Mouse (Mus musculus) forelimb bud, embryonic 11.5 days (tissue): Measurements from ENCODE around the gene Ak7.

Experiments
- DNase-seq: peaks from one replicate; pipeline ENCODE4 v3.0.0-alpha.2; 2012; ENCODE audit warnings: low read depth, low spot score

Ak7 gene

DNA sequence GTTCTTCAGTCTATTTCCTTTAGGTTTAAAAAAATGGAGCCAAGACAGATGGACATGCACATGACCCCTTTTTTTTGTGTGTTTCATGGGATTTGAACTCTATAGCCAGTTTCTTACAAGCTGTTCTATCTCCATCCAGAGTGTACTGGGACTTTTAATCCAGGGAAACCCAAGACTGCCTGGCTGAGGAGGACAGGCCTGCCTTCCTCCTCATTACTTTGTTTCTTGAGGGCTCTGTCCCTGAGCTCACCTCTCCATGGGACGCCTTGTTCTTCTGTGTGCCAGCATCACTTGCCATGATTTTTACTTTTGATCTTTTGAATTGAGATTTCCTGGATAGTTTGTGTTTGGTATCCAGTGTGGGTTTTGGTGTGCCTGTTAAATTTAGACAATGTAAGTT lies 80.3 kb downstream of the Ak7 start:
- no peak for DNase-seq

DNA sequence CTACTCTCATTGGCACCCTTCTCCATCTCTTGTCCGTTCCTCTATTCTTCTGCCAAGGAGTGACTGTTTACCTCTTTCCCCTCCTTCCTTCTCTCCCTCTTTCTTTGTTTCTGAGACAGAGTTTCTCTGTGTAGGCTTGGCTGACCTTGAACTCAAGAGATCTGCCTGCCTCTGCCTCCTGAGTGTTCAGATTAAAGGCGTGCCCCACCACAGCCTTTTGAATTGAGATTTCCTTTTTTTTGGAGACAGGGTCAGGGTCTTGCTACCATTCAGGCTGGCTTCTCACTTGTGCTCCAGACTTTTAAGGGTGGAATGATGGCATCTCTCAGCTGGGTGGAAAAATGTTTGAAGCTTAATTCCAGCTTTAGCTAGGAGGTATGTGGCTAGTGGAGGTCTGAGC lies 81.8 kb downstream of the Ak7 start:
- DNase-seq = no peak

DNA sequence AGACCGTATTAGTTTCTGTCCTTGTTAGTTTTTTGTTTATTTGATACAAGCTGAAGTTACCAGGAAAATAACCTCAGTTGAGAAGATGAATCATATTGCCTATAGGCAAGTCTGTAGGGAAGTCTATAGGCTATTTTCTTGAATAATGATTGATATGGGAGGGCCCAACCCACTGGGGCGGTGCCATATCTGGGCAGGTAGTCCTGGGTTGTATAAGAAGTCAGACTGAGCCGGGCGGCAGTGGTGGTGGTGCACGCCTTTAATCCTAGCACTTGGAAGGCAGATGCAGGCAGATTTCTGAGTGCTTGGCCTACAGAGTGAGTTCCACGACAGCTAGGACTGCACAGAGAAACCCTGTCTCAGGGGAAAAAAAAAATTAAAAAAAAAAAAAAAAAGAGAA lies 84.1 kb downstream of the Ak7 start:
- DNase-seq = no peak

DNA sequence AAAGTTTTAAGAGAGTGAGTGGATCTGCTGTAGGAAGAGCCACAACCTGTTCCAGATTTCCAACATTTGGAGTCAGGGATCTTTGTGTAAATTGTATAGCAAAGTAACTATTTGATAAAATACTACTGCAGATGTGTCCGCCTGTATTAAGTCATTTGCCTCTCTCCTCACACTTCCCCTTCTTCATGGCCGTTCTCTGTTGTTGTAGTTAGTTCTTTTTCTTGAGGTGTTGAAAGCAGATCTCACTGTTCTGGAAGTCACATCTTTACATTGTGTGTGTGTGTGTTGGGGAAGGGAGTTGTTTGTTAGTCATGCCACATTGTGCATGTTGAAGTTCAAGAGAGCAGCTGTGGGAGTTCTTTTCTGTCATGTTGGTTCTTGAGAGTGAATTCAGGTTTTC lies 89.1 kb downstream of the Ak7 start:
- no peak for DNase-seq

DNA sequence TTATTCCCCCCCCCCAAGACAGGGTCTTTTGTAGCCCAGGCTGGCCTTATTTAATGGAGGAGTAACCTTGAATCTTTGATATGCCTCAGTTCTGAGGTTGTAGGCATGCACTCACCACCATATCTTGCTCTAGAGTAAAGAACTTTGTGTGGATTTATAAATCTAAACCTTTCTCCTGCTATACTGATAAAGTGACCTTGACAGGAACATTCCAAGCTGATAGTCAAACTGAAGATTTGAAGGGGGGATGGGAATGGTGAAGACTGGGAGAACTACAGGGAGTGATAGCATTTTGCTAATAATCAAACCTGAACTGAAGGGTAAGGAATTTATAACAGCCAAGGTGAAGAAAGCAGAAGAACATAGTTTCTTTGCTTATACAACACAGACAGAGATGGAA lies 92.2 kb downstream of the Ak7 start:
- DNase-seq = no peak

DNA sequence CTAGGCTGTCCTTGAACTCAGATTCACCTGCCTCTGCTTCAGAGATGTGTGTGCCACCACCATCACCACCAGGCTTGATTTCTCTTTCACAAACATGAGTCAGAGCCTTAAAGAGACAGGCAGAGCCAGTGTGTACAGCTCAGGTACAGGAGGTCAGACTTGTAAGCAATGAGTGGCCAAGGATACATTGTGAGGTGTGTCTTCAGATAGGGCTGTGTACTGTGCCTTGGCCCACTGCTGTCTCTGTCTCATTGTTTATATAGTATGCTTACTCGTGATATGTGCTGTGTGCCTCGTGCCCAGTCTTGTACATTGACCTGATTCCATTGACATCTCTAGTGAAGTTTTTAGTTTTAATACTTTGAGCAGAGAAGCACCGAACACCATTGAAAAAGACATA lies 100.0 kb downstream of the Ak7 start:
- DNase-seq = no peak

DNA sequence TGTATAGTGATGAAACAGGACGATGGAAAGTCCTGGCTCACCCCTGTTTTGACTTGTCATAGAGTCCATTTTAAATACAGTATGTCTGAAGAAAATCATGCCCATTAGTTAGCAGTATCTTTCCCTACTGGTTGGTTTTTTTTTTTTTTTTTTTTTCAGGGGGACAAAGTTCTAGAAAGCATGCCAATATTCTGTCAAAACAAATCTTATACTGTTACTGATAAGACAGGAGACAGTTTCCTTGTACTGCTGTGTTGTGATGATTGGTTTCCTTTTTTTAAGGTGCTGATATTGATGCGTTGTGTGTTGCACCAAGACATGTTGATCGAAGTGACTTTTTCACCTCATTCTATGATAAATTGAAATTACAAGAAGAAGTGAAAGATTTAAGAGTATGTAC lies 100.4 kb downstream of the Ak7 start:
- no peak for DNase-seq

DNA sequence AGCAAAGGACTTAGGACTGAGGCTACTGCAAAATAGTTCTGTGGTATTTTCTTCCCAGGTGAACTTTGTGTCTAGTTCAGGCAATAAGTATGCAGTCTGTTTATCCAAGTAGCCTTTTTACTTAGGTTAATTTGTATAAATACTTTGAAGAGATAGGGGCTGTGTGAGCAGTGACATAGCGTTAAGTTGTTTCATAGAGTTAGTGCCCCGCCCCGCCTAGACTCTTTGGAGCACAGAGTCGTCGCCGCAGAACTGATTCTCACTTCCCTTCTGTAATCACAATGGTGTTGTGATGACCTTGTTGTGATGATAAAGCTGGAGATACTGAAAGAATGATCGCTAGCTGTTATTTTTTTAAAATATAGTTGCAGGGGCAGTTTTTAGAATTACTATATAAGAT lies 101.6 kb downstream of the Ak7 start:
- no peak for DNase-seq

DNA sequence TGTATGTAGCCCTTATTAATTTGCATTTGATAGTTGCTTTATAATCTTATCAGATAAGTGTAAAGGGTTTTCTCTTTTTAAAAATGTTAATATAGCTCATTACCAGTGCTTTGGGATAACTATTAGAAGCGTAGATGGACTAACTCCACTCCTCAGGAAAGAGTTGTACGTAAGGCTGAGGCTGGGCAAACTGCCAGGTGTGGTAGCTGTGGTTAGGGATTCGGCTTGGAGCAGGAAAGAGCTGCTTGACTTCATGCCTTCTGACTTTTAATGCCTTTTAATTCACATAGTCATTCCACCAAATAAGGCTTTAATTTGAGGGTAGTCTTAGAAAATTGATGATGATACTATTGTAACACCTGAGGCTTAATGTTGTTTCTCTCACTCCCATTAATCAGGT lies 103.2 kb downstream of the Ak7 start:
- DNase-seq = no peak

DNA sequence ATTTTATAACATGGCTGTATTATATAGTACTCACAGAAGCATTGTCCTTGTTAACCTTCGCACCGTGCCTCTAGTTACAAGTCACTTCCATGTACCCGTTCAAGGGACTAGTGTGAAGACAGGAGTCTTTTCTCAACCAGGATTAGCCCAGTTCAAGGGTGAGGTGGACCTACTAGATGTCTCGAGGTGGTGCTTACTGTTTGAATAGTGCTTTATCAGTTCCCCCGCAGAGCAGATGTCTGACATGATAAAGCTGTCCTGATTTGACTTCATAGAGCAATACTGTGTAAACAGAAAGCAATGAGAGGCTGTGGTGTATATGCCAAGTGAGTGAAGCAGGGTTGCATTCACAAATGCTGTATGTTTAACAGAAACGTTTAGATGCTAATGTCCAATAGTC lies 104.8 kb downstream of the Ak7 start:
- DNase-seq = no peak

DNA sequence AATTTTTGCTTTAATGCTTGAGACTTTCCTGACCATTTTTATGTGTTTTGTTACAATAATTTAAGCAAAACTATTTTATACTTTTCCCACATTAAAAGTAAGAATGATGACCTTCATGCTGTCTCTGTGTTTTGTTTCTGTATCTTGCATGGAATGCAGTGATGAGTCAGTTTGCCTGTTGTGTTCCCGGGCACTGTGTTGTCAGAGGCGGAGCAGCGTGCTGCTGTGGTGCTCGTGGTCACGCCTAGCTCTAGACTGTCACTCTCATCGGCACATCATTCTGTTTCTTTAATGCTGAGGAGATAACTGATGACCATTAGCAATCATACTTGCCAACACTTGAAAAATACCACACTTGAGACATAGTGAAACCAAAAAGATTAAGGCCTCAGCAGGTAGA lies 108.2 kb downstream of the Ak7 start:
- no peak for DNase-seq

DNA sequence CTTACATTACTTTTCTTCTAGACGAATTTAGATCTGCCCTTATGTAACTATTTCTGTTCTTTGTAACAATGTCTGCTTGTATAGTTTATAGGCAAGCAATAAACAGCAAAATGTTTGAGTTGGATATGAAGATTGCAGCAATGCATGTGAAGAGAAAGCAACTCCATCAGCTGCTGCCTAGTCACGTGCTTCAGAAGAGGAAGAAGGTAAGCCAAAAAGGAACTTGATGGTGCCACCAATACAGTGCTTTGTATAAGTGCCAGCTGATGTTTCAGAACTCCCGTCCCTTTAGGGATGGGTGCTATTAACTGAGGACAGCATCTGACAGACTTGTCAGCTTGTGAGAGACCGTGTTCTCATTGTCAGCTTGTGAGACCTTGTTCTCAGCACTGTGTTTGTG lies 117.7 kb downstream of the Ak7 start:
- no peak for DNase-seq

DNA sequence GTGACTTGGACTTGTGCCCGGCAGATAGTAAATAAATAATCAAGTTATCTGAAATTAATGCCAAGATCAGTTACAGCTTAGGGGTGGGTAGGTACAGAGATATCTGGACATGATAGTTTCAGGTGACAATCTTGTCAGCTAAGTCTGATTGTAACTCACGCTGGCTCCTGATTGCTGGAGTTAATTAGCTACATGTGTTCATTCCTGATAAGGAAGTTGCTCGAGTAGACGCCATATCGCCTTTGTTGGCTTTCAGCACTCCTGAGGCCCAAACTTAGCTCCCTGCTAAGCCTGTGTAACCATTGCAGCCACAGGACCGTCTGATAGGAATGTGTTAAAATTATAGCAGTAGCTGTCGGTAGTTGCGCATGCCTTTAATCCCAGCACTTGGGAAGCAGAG lies 119.0 kb downstream of the Ak7 start:
- no peak for DNase-seq

DNA sequence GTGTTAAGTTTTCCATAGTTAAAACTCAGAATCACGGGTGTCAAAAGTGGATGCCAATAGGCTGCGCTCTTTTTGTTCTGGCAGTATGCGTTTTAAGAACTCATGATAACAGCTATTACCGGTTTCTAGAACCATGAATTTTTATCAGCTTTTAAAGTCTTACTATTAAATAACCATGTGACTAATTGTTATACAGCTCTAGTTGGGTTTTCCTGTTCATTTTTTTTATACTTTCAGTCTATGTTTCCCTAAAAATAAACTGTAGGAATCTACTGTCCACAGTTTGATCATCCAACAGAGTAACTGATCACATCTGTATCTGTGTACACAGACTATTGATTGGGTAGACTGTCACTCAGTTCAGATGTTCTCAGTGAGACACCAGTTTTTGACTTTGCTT lies 119.5 kb downstream of the Ak7 start:
- no peak for DNase-seq
